Mouse (Mus musculus): ENCODE data around the gene Iqschfp. TPM values are rescaled to one million over a fixed set of nuclear protein-coding genes. Genes with fewer than 3 reads are reported as not detected.
"Not testable (repeated sequence)": the region's sequence is repeated elsewhere in the genome, so short reads cannot be mapped to it uniquely, and the experiment has no call there.

Gene Iqschfp
- polyA plus RNA-seq, 1 experiment: not detected

DNA sequence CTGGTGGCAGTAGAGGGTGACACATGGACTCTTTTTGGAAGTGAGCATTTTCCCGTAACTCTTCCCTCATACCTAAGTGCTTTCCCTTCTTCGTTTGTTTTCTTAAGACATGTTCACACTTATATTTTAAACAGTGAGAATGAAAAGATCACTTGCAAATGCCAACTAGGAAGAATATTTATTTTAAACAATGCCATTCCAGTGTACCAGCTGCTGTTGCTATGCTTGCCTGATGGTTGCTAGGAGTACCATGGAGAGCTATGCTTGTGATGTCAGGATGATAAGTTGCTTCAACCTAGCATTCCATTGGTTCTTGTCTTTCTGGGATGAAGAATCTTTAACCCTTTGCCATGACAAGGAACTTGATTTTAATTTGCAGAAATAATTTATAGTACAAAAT lies 193.0 kb downstream of the Iqschfp start:
- no peaks in the 10 kb centered on the region for H3K4me1 ChIP-seq (ENCODE audit: control insufficient read depth, insufficient read depth, insufficient read length, low read length)
- H3K4me3 ChIP-seq (ENCODE audit: insufficient read depth, low read depth, low read length): no peak overlapping the region
- H3K27ac ChIP-seq (replicated peaks; ENCODE audit: low read depth, low read length): no peak overlapping the region

DNA sequence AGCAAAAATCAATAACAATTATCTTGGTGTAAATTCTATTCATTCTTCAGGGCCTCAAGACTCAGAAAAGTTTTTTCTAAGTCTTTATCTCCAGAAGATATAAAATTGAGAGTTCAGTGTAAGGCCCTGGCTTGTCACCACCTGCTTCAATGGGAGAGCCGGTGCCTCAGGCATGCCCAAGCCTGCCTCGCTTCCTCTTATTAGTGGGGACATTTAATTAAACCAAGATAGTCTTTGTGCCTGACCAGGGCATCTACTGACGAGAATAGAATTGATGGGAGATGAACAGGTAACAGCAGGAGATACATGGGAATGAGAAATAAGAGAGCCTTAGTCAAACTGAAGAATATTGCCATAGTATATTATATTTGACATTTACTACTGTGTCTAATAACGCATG lies 200.1 kb downstream of the Iqschfp start:
- Histone ChIP-seq H3K27ac (replicated peaks; ENCODE audit: low read depth, low read length) (no peak overlapping the region), H3K4me1 (ENCODE audit: control insufficient read depth, insufficient read depth, insufficient read length, low read length) (no peaks in the 10 kb centered on the region), H3K4me3 (ENCODE audit: insufficient read depth, low read depth, low read length) (no peak overlapping the region)

DNA sequence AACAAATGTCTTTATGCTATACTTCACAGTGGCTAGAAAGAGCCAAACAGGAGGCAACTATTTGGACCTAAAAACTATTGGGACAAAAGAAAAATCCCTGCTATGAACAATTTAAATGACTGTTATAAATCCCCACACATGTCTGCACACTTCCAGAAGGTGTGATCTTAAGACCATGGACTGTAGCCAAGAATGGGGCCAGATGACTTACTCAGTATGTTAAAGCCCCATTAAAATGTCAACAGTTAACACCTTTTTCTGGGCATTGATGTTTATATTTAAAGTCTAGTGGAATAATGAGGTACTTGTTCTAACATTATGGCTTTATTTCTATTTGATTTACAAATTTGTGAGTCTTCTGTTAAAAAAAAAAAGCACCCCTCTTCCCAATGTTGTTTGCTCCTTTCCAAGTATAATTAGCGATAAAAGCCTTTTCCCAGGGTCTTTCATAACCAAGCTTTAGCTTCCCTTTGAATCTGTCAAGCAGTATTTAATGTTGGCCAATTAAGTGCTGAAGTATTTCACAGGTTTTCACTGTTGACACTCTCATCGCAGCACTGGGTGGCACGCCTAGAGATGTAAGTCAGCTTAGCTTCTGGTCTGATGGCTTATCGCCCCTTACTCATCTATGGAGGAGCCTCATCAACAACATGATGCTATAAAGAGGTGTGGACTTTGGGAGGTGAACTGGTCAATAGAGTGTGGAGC lies 204.8 kb downstream of the Iqschfp start:
- Histone ChIP-seq H3K4me1 (ENCODE audit: control insufficient read depth, insufficient read depth, insufficient read length, low read length) (no peaks in the 10 kb centered on the region), H3K4me3 (ENCODE audit: insufficient read depth, low read depth, low read length) (no peak overlapping the region), H3K27ac (replicated peaks; ENCODE audit: low read depth, low read length) (no peak overlapping the region)

DNA sequence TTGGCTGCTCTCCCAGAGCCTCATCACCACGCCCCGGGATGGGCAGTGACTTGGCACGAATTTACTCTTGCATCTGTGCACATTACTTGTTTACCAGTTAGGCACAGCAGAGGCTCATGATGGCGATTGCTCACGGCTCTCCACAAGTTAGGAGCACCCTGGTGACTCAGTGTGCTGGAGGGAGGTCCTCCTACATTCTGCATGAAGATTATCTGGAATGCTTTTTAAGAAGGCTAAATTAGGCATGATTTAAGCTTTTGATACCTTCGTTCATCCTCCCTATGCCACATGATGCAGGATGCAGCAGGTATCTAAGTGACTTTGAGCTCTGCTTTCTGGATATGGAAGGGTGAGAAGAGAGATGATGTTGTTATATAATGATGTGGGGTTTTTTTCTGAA lies 207.5 kb downstream of the Iqschfp start:
- not testable (repeated sequence) for H3K4me1 ChIP-seq (ENCODE audit: control insufficient read depth, insufficient read depth, insufficient read length, low read length); H3K27ac ChIP-seq (replicated peaks; ENCODE audit: low read depth, low read length); H3K4me3 ChIP-seq (ENCODE audit: insufficient read depth, low read depth, low read length)

DNA sequence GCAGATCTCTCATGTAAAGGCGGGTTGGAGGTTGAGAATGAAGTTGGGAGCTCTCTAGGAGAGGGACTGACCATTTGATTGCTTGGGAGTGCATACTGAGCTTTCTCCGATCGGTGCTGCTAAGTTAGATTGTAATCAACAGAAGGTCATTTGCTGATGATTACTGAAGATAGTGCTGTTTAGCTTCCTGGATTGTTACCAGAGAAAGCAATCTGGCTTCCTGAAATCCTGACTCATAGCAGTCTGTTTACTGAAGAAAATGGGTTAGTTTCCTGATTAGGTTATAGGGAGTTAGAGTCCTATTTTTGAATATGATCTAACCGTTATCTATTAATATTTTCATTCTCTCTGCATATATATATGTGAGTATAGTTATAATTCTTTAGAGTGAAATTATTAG lies 209.3 kb downstream of the Iqschfp start:
- H3K4me3 ChIP-seq (ENCODE audit: insufficient read depth, low read depth, low read length): no peak overlapping the region
- no peak overlapping the region for H3K27ac ChIP-seq (replicated peaks; ENCODE audit: low read depth, low read length)
- no peaks in the 10 kb centered on the region for H3K4me1 ChIP-seq (ENCODE audit: control insufficient read depth, insufficient read depth, insufficient read length, low read length)

DNA sequence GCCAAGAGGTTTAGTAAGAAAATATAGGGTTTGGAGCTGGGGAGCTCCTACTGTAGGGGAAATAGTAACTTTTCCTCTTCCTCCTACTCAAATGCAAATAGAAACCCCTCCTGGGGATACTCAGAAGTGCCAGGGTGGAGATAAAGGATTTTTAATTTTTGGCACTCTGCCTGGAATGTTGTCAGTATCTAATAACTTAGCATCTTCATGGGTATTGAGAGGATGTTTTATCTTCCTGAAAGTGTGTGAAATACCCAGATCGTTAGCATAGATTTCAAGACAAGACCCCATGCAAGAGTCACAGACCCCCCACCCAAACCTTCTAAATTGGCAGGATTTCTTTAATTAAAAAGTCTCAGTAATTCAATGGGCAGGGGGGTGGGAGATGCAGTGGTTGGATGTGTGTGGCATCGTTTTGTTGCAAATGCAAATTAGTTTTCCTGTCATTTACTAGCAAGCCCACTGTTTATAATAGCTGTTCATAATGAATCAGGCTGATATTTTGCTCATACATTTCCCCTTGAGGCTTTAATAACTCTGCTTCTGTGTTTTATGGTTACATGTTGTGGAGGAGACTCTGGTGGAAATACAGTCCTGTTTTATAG lies 213.2 kb downstream of the Iqschfp start:
- H3K4me1 ChIP-seq (ENCODE audit: control insufficient read depth, insufficient read depth, insufficient read length, low read length): no peaks in the 10 kb centered on the region
- H3K4me3 ChIP-seq (ENCODE audit: insufficient read depth, low read depth, low read length): no peak overlapping the region
- H3K27ac ChIP-seq (replicated peaks; ENCODE audit: low read depth, low read length): no peak overlapping the region

DNA sequence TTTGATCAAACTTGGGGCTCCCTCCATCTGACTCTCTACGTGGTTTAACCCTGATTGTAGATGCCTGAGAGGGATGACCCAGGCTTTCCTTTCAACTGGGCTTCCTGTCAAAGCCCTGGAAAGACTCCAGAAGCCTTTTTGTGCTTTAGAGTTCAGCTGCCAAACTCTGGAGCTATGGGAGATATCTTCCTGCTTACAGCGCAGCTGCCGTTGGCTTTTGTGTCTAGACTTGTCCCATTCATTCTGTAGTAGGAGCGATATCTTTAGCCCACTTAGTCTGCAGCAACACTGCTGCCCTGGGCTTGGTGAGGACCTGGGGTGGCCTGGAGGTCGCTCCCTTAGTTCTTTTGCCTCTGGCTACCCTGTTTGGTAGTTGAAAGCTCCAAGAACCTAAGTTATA lies 229.3 kb downstream of the Iqschfp start:
- Histone ChIP-seq H3K4me1 (ENCODE audit: control insufficient read depth, insufficient read depth, insufficient read length, low read length) (no peaks in the 10 kb centered on the region), H3K4me3 (ENCODE audit: insufficient read depth, low read depth, low read length) (no peak overlapping the region), H3K27ac (replicated peaks; ENCODE audit: low read depth, low read length) (no peak overlapping the region)

DNA sequence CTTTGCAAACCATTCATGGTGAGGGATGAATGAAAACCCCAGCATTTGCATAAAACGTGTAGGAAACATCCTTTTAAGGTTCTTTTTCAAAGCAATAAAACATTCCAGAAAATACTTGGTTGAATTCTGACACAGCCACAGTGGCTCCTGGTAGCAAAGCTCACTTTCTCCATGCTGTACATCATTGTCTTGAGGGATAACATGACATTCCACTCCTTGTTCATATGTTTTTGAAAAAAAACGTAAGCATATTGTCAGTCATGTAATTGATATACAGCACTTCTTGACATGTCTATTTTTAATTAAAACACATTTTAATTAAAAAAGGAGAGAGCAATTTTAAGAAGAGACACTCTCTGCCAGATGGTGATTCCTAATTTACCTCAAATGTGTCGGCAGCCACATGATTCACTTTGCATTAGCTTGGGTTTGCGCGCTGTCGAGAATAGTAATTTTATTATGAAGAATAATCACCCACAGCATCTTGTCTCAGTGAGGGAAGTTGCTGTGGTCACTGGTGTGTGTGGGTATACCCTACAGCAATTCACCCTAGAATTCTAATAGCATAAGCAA lies 234.3 kb downstream of the Iqschfp start:
- H3K27ac ChIP-seq (replicated peaks; ENCODE audit: low read depth, low read length): no peak overlapping the region
- no peaks in the 10 kb centered on the region for H3K4me1 ChIP-seq (ENCODE audit: control insufficient read depth, insufficient read depth, insufficient read length, low read length)
- H3K4me3 ChIP-seq (ENCODE audit: insufficient read depth, low read depth, low read length): no peak overlapping the region

DNA sequence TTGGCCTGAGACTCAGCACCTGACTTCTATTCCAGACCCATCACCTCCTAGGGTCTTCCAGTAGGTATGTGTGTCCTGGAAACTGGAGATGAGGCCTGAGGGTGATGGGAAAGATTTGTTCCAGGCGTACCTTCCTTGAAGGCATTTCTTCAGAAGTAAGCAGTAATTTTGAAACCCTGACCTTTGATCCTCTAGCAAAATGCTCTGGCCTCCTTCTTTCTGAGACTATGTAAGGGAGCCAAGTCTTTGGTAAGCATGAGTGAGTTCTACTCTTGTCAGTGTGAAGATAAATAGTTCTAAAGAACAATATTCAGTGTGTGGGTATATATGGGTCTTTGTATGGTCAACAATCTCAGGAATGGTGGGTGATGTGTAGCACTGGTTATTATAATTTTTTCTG lies 238.4 kb downstream of the Iqschfp start:
- Histone ChIP-seq H3K27ac (replicated peaks; ENCODE audit: low read depth, low read length) (no peak overlapping the region), H3K4me3 (ENCODE audit: insufficient read depth, low read depth, low read length) (no peak overlapping the region), H3K4me1 (ENCODE audit: control insufficient read depth, insufficient read depth, insufficient read length, low read length) (no peaks in the 10 kb centered on the region)

DNA sequence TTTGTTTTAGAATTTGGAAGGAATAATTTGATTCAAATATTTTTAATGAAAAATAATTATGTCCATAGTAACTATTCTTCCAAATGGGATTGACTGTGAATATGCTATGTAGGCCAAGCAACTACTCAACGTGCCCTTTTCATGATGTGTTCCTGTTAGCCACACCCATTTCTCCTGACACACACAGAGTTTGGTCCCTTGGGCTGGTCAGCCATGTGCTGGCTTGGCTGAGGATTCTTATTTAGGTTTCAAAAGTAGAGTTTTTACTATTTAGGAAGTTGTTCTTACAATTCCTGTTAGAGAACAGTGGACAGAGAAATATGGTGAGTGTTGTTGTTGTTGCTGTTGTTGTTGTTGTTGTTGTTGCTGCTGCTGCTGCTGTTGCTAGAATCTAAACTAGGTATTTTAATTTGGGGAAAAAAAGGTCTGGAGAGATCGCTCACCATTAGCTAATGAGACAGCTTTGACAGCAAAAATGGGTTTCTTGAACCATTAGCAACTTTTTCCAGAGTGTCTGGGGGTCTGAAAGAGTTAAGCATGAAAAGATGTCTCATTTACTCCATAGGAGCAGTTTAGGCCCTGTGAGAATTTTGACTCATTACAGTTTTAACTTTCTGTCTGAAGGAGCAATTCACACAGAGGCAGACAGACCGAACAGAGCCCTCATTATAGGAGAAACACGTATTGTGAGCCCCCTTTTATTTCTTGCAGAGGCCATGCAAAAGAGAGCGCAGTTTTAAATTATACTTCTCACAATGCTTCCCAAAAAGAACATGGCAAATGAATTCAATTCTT lies 247.0 kb downstream of the Iqschfp start:
- no peak overlapping the region for H3K27ac ChIP-seq (replicated peaks; ENCODE audit: low read depth, low read length)
- H3K4me3 ChIP-seq (ENCODE audit: insufficient read depth, low read depth, low read length): no peak overlapping the region
- H3K4me1 ChIP-seq (ENCODE audit: control insufficient read depth, insufficient read depth, insufficient read length, low read length): no peaks in the 10 kb centered on the region

DNA sequence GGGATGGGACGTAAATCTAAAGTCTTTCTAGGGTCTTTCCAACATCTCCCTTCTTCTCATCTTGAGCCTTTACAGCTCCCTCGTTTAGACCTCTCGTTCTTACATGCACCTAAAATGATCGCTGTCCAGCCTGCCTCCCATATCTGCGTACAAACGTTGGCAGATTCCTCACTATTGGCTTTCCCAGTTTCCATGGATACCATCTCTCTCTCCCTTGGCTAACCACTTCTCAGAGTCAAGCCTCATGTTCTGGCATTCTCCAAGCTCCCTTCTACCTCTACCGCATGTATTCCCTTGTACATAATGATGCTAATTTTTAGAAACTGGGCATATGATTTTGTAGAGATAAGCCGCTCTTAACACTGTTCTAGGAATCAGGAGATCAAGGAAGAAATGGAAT lies 258.7 kb downstream of the Iqschfp start:
- Histone ChIP-seq H3K4me3 (ENCODE audit: insufficient read depth, low read depth, low read length) (no peak overlapping the region), H3K27ac (replicated peaks; ENCODE audit: low read depth, low read length) (no peak overlapping the region)

DNA sequence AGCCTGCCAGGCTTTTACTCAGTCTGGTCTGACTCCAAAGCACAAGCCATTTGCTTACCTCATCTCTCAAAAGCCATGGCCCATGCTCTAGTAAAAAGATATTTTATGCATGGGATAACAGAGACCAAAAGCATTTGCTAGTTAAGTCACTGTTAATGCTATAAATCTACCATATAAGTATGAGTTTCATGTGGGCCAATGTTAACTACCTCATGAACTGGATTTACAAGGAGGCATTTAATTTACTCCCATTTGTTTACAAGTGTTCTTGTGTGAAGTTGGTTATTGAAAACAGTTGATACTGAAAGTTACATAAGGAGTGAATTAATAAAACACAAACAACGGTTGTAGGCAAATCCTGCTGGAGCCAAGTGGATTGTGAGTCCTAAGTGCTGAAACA lies 268.1 kb downstream of the Iqschfp start:
- no peaks in the 10 kb centered on the region for H3K4me1 ChIP-seq (ENCODE audit: control insufficient read depth, insufficient read depth, insufficient read length, low read length)
- H3K27ac ChIP-seq (replicated peaks; ENCODE audit: low read depth, low read length): no peak overlapping the region
- H3K4me3 ChIP-seq (ENCODE audit: insufficient read depth, low read depth, low read length): no peak overlapping the region

More for the DNA sequence above, 258.7 kb downstream of the Iqschfp start:
- H3K4me1 ChIP-seq (ENCODE audit: control insufficient read depth, insufficient read depth, insufficient read length, low read length): no peaks in the 10 kb centered on the region

DNA sequence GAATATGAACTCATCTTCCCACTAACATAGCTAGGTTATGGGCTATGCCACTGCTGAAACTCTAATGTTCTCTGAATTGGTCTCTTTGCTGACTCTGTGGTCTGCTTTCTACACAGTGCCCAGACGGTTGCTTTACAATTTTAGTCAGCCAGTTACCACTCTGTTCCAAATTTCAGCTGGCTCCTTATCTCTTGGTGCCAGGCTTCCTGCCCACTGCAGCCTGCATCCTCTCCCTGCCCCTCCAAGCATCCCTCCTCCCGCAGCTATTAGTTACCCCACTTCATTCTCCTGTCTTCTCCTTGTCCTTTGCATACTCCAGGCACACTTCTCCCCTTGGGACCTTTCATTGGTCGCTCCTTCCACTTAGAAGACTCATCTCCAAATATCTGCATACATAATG lies 268.7 kb downstream of the Iqschfp start:
- Histone ChIP-seq H3K4me3 (ENCODE audit: insufficient read depth, low read depth, low read length) (no peak overlapping the region), H3K4me1 (ENCODE audit: control insufficient read depth, insufficient read depth, insufficient read length, low read length) (no peaks in the 10 kb centered on the region)

DNA sequence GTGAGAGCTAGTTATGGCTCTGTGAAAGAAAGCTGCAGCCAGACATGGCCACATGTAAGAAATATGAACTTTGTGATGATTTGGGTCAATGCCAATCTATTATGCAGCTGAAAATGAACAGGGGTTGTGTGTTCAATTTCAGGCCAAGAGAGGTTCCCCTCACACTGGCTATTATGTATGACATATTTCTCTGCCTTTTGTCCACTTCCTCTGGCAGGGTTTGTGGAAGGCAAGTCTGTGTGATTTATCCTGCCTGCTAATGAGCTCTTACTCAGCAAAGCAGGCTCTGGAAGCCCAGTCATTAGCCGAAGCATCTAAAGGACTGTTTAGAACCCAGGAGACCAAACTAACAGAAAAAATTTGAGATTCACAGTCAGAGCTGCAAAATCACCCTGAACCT lies 286.2 kb downstream of the Iqschfp start:
- no peak overlapping the region for H3K4me3 ChIP-seq (ENCODE audit: insufficient read depth, low read depth, low read length)

More for the DNA sequence above, 268.7 kb downstream of the Iqschfp start:
- H3K27ac ChIP-seq (replicated peaks; ENCODE audit: low read depth, low read length): no peak overlapping the region

DNA sequence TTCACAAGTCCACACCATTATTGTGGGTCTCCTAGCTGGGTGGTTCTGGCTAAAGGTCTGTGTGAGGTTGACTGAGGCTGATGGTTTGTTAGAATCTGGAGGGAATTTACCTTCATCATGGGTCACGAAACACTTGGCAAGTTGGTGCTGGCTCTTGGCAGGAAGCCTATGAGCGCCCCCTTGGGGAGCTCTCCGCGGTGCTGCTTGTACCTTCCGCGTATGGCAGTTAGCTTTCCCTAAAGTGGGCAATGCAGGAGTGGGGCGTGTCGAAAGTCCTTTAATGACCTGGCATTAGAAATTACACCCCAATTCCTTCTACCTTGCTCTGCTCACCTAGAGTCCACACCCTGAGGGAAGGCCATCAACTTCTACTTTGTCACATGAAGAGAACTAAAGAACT lies 295.4 kb downstream of the Iqschfp start:
- H3K4me1 ChIP-seq (ENCODE audit: control insufficient read depth, insufficient read depth, insufficient read length, low read length): no peaks in the 10 kb centered on the region
- no peak overlapping the region for H3K4me3 ChIP-seq (ENCODE audit: insufficient read depth, low read depth, low read length)
- no peak overlapping the region for H3K27ac ChIP-seq (replicated peaks; ENCODE audit: low read depth, low read length)

More for the DNA sequence above, 286.2 kb downstream of the Iqschfp start:
- no peak overlapping the region for H3K27ac ChIP-seq (replicated peaks; ENCODE audit: low read depth, low read length)
- H3K4me1 ChIP-seq (ENCODE audit: control insufficient read depth, insufficient read depth, insufficient read length, low read length): peaks cover 3% of the 10 kb centered on the region; the same call in 1 of the 2 replicates

Data from brown adipose tissue, adult 24 weeks (tissue).